Mouse (Mus musculus) midbrain, embryonic 11.5 days (tissue): ENCODE results near the gene Nop2. TPM values are rescaled to one million over a fixed set of nuclear protein-coding genes. Genes with fewer than 3 reads are reported as not detected.
"Not testable (repeated sequence)": the region's sequence is repeated elsewhere in the genome, so short reads cannot be mapped to it uniquely, and the experiment has no call there.

Experiments used
- ATAC-seq: fragments of 200-750 bp; cut with Nextera tagmentation; 2 replicates; pipeline ENCODE4 v1.8.0; 2017; ENCODE audit warnings: moderate TSS enrichment, moderate library complexity; ENCODE audit not compliant: low FRiP score
- DNase-seq: peaks from one replicate; pipeline ENCODE4 v3.0.0; 2015; ENCODE audit warnings: low spot score; ENCODE audit errors: missing footprints
- H3K27ac ChIP-seq: fragments of 300-500 bp; sonication (generic); 2 replicates; pipeline ENCODE4 v1.5.1; 2014; ENCODE audit warnings: low read depth, low read length
- H3K27me3 ChIP-seq: fragments of 300-500 bp; sonication (generic); 2 replicates; pipeline ENCODE4 v1.6.1; 2014; ENCODE audit warnings: mild to moderate bottlenecking, low read length, moderate library complexity, mixed read lengths; ENCODE audit not compliant: control insufficient read depth, insufficient read depth
- H3K36me3 ChIP-seq: fragments of 300-500 bp; sonication (generic); 2 replicates; pipeline ENCODE4 v1.6.1; 2014; ENCODE audit warnings: mild to moderate bottlenecking, low read length, moderate library complexity, mixed read lengths; ENCODE audit not compliant: control insufficient read depth, insufficient read depth
- H3K4me1 ChIP-seq: fragments of 300-500 bp; sonication (generic); 2 replicates; pipeline ENCODE4 v1.6.1; 2014; ENCODE audit warnings: low read length; ENCODE audit not compliant: control insufficient read depth, insufficient read depth
- H3K4me2 ChIP-seq: fragments of 300-500 bp; sonication (generic); 2 replicates; pipeline ENCODE4 v1.6.1; 2014; ENCODE audit warnings: mild to moderate bottlenecking, moderate library complexity
- H3K4me3 ChIP-seq: fragments of 300-500 bp; sonication (generic); 2 replicates; pipeline ENCODE4 v1.5.1; 2014; ENCODE audit warnings: low read depth, low read length
- H3K9ac ChIP-seq: fragments of 300-500 bp; sonication (generic); 2 replicates; pipeline ENCODE4 v1.6.1; 2014; ENCODE audit warnings: low read length
- H3K9me3 ChIP-seq: fragments of 300-500 bp; sonication (generic); 2 replicates; pipeline ENCODE4 v1.6.1; 2016; ENCODE audit warnings: low read length; ENCODE audit not compliant: control insufficient read depth
- WGBS: fragments of 180-500 bp; shearing (Covaris S2); extraction: QIAGEN DNeasy Blood & Tissue Kit; methylation state at CpG from one replicate; pipeline ENCODE4 v1.1.7; 2014; 5-methylcytosine and 5-hydroxymethylcytosine counted together
- polyA plus RNA-seq: library from polyadenylated mRNA; unstranded; fragments of >200 nt; fragmentation: Nextera tagmentation; extraction: Ambion mirVana; gene quantifications from 2 replicates; pipeline ENCODE4 v1.2.1, GENCODE M21; 2014

Gene Nop2
- polyA plus RNA-seq, 1 experiment from 2014 or later, result 58.4 TPM

- Histone ChIP-seq H3K27me3 (no peaks in the 10 kb centered on the region), H3K4me3 (no peak overlapping the region), H3K4me2 (no peak overlapping the region), H3K27ac (no peak overlapping the region; the same call in 1 of the 2 replicates), H3K9me3 (no peaks in the 10 kb centered on the region), H3K9ac (no peak overlapping the region), H3K4me1 (peaks cover 20% of the 10 kb centered on the region), H3K36me3 (peaks cover 20% of the 10 kb centered on the region)
- ATAC-seq, result peak; percentile 8; the same call in 1 of the 2 replicates
- 89% methylated on average over 3 of the region's 3 CpGs for WGBS
- DNase-seq, result no peak
These were observed 24.8 kb downstream of the Nop2 start for GRCm38 (mm10) chr6:125156491-125156890.

DNA sequence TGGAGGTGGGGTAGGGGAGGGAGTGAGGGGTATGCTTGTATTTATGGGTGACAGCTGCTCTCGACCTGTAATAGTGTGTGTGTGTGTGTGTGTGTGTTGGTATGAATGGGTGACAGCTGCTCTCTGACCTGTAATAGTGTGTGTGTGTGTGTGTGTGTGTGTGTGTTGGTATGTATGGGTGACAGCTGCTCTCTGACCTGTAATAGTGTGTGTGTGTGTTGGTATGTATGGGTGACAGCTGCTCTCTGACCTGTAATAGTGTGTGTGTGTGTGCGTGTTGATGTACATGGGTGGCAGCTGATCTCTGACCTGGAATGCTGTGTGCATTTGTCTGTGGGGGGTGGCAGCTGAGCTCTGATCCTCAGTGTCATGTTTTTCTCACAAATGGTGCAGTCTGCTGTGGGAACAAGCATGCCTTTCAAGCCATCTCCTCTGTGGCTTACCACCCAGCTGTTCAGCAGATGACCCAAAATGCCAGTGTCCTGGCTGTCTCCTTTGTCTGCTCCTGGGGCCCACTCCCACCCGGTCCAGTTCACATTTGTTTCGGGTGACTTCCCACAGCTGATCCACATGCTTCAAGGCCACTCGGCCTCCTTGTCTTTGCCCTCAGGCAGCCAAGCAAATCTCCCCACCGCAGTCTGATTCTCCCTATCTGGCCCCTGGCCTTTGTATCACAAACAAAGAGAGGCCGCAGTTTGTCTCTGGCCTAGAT is 25.4 kb downstream of the Nop2 start:
- Histone ChIP-seq H3K9me3 (no peaks in the 10 kb centered on the region), H3K36me3 (peaks cover 22% of the 10 kb centered on the region), H3K4me1 (peaks cover 20% of the 10 kb centered on the region), H3K9ac (0 out of 2 replicates have a peak overlapping the region, but pooled peaks have one; percentile 21), H3K4me3 (no peak overlapping the region), H3K4me2 (no peak overlapping the region), H3K27me3 (no peaks in the 10 kb centered on the region), H3K27ac (peak overlapping the region; percentile 58)
- ATAC-seq, result peak; percentile 57
- 27% methylated on average over 7 of the region's 7 CpGs for WGBS
- DNase-seq, result peak; percentile 92

- H3K9ac ChIP-seq, result no peak overlapping the region
- ATAC-seq (no peak), DNase-seq (no peak)
- no peak overlapping the region for H3K4me3 ChIP-seq
- peaks cover 20% of the 10 kb centered on the region for H3K36me3 ChIP-seq
- no peak overlapping the region for H3K4me2 ChIP-seq
- no peaks in the 10 kb centered on the region for H3K27me3 ChIP-seq
- WGBS, result 88% methylated on average over 15 of the region's 15 CpGs
- H3K4me1 ChIP-seq, result peaks cover 28% of the 10 kb centered on the region
- no peak overlapping the region for H3K27ac ChIP-seq
- no peaks in the 10 kb centered on the region for H3K9me3 ChIP-seq
These were observed 27.3 kb downstream of the Nop2 start for GRCm38 (mm10) chr6:125158944-125159492.

DNA sequence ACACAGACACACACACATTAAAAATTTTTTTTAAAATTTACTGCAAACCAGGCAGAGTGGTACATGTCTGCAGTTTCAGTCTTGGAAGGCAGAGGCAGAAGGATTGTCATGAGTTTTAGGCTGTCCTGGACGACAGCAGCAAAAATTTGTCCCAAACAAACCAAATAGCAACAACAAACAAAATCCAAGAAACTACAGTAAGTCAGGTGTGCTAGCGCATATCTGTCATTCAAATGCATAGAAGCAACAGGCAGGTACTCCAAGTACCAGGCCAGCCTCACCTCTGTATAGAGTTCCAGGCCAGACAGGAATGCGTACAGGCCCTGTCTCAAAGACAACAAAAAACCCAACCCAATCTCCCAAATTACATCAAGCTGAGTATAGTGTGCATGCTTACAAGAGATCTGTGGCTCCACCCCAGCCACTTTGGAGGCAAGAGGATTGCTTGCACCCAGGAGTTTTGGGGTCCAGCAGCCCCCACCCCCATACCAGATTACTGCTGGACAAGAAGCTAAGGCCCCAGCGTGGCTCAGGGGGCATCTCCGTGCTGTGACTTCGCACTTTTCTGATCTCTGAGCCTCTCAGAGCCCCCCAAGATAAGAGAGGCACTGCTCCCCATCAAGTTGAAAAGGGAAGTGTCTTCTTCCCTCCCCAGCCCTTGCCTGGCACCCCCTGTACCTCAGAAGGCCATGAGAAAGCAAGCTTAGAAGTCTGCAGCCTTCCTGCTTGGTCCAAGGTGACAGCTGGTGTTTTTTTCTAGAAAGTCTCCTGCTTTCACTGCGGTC is 28.3 kb downstream of the Nop2 start:
- H3K27ac ChIP-seq, result peak overlapping the region; percentile 27
- no peak overlapping the region for H3K4me3 ChIP-seq
- peaks cover 32% of the 10 kb centered on the region for H3K4me1 ChIP-seq
- 0 out of 2 replicates have a peak overlapping the region, but pooled peaks have one; percentile 12 for H3K9ac ChIP-seq
- no peaks in the 10 kb centered on the region for H3K27me3 ChIP-seq
- ATAC-seq (no peak), DNase-seq (peak; percentile 91)
- H3K36me3 ChIP-seq, result peaks cover 20% of the 10 kb centered on the region
- H3K4me2 ChIP-seq, result no peak overlapping the region
- 89% methylated on average over 7 of the region's 7 CpGs for WGBS
- no peaks in the 10 kb centered on the region for H3K9me3 ChIP-seq

DNA sequence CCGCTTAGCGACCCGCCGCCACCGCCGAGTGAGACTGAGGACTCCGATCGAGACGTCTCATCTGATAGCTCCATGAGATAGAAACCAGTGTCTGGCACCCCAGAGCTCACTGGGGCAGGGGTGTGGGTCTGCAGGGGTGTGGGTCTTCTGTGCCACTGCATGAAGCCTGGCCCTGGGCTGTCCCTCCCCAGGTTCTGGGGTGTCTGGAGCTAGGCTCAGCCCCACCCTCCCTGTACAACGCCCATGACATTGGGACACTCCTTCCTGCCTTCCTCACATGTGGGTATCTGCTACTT is 28.8 kb downstream of the Nop2 start:
- H3K9me3 ChIP-seq, result no peaks in the 10 kb centered on the region
- DNase-seq, result peak; percentile 95
- peaks cover 32% of the 10 kb centered on the region for H3K4me1 ChIP-seq
- H3K4me3 ChIP-seq, result no peak overlapping the region
- peaks cover 20% of the 10 kb centered on the region for H3K36me3 ChIP-seq
- H3K4me2 ChIP-seq, result no peak overlapping the region
- H3K27ac ChIP-seq, result peak overlapping the region; percentile 27
- H3K9ac ChIP-seq, result 0 out of 2 replicates have a peak overlapping the region, but pooled peaks have one; percentile 12
- WGBS, result 67% methylated on average over 10 of the region's 10 CpGs
- ATAC-seq, result no peak
- no peaks in the 10 kb centered on the region for H3K27me3 ChIP-seq

DNA sequence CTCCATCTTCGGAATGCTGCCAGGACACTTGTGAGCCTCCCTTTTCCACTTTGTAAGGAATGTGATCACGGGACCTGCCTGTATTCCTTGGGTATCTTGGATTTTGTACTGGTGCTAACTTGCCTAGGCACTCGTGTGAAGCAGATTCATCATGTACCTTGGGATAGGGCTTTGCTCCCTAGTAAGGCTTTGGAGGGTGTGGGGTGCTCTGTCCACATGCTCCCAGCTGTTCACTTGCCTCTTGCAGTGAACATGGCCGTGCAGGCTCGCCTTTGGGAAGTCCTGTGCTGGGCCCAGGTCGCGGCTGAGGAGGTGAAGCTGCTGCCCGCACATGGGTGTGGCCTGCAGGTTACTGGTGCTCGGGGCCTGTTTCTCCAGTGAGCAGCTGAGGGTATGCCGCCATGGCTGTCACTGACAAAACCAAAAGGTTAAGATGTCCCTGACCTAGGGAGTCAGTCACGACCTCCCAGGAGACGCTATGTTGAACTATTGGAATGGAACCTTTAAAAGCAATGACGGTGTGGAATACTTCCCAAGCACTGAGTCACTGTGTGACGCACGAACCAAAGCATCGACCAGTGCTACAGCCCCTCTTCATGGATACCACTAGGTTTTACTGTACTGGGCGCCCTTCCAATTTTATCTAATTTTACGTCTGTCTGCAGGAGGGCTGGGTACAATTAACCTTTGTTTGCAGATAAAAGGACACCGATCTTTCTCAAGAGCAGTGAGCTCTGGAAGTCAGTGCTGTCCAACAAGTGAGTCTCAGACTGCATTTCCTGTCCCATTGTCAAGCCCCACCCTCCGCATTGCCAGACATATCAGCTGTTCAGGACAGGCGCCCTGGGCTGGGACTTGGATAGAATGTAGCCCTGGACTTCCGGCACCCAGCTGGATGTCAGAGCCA is 29.4 kb downstream of the Nop2 start:
- H3K36me3 ChIP-seq, result peaks cover 20% of the 10 kb centered on the region
- no peaks in the 10 kb centered on the region for H3K9me3 ChIP-seq
- 14% methylated on average over 22 of the region's 22 CpGs for WGBS
- H3K27me3 ChIP-seq, result no peaks in the 10 kb centered on the region
- H3K9ac ChIP-seq, result no peak overlapping the region
- DNase-seq (peak; percentile 97), ATAC-seq (no peak)
- no peak overlapping the region for H3K4me2 ChIP-seq
- H3K4me3 ChIP-seq, result no peak overlapping the region
- peaks cover 33% of the 10 kb centered on the region for H3K4me1 ChIP-seq
- peak overlapping the region; percentile 27 for H3K27ac ChIP-seq

DNA sequence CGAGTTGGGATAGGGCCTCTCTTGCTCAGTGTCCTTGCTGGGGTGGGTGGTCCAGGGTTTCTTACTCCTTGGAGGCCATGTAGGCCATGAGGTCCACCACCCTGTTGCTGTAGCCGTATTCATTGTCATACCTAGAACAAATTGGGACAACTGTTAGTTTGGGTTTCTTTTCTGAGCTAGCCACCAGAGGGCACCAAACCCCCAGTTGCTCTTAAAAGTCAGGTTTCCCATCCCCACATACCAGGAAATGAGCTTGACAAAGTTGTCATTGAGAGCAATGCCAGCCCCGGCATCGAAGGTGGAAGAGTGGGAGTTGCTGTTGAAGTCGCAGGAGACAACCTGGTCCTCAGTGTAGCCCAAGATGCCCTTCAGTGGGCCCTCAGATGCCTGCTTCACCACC is 30.3 kb downstream of the Nop2 start:
- peak; percentile 97 for DNase-seq
- not testable (repeated sequence) for H3K4me2 ChIP-seq, H3K9me3 ChIP-seq, H3K27me3 ChIP-seq, H3K27ac ChIP-seq, H3K9ac ChIP-seq, ATAC-seq, H3K4me3 ChIP-seq
- Histone ChIP-seq H3K36me3 (peaks cover 18% of the 10 kb centered on the region), H3K4me1 (peaks cover 34% of the 10 kb centered on the region)
- 17% methylated on average over 3 of the region's 5 CpGs for WGBS

GRCm38 (mm10) chr6:125162615-125163305 is 31.1 kb downstream of the Nop2 start:
- not testable (repeated sequence) for H3K9me3 ChIP-seq, H3K27ac ChIP-seq, H3K27me3 ChIP-seq, DNase-seq, H3K9ac ChIP-seq, ATAC-seq, H3K4me3 ChIP-seq
- Histone ChIP-seq H3K36me3 (peaks cover 20% of the 10 kb centered on the region), H3K4me2 (peak overlapping the region; percentile 93; the same call in 1 of the 2 replicates), H3K4me1 (peaks cover 36% of the 10 kb centered on the region)
- WGBS, result 80% methylated on average over 11 of the region's 16 CpGs
